Mouse (Mus musculus) bone marrow macrophage, adult 2 months (primary cell): Measurements from ENCODE around the gene Hpf1.

Source experiments
- CTCF ChIP-seq: IDR thresholded peaks from 2 replicates; pipeline ENCODE4 v1.5.1; 2012; ENCODE audit warnings: low read depth, mild to moderate bottlenecking, low read length, moderate library complexity
- POLR2A ChIP-seq: IDR thresholded peaks from 2 replicates; pipeline ENCODE4 v1.6.1; 2012; ENCODE audit warnings: mild to moderate bottlenecking, low read depth, low read length, borderline replicate concordance

GRCm38 (mm10) chr8:60900147-60900546 is 9.9 kb downstream of the Hpf1 start:
- no peak for TF ChIP-seq CTCF
- TF ChIP-seq POLR2A = no peak
